Mouse (Mus musculus) CD8-positive naive resting alpha-beta T cell, adult 2 months (primary cell): Measurements from ENCODE around the gene Tfpt.

Experiments
- DNase-seq, 2 experiments: peaks; one replicate each; pipeline ENCODE4 v3.0.0; 2022; ENCODE audit warnings: low read depth in 2 of 2, low spot score in 2 of 2

Gene Tfpt

DNA sequence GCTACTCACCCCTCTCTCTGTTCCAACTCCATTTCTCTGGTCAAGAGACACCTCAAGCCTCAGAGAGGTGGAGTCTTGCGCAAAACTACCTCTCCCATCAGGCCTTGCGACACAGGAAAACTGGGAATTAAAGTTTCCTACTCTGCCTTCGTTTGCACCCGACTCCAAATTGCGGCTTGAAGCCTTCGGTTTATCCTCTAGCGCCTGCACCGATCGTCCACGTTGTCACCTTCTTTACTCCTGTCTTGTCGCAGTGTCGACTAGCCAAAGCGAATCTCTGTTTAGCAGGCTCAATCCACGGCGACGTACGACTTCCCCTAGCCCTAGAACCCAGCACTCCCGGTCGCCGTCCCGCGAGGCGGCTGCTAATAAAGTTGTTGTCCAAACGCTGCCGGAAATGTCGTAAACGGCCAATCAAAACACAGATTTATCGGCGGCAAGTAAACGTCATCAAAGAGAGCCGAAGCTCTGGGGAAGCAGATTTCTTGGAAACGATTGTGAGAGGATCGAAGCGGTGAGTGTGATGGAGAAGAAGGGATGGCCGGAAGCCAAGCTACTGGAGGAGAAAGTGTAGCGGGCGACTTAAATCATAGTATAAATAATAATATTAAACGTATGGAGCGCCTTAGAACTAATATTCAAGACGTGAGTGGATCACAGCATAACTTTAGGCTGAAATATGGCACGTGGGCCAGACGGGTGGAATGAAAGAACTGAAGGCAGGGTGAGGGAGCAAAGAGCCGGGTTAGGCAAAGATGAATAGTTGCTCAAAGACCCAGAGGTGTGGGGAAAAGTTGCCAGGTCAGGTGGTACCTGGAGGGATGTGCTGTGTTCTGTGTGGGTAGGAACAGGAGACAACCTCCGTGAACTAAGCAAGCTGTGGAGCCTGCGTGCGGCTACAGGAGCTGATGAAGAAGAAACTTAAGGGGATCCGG is at the start of gene Tfpt, which contains the start of gene Prpf31:
Gene Tfpt, minus strand, starts transcription at position 387 of the 935 bp plus-strand sequence.
Gene Prpf31, plus strand, starts transcription at position 443 of the 935 bp plus-strand sequence.
- peak; percentile 87 to 91 for DNase-seq

DNA sequence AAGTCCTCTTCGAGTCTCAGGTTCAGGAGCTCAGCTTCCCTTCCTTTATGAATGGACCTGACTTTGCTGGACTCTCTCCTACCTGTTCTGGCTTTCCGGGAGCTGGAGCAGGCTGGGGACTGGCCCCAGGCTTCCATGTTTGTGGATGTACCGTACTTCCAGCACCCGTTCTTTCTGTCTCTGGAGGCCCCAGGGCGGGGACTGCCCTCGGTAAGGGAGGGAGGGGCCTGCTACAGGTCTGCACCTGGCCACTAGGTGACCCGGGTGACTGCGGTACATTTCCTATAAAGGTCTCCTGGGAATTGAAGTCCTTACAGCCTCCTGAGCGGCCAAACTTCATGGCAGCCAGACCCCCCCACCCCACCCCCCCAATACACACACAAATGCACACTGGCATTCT is 47.6 kb upstream of the Tfpt start, which contains the start of gene Tmc4:
Gene Tmc4, minus strand, starts transcription at position 212 of the 400 bp plus-strand sequence.
- DNase-seq = no peak

- no peak for DNase-seq
Observed at GRCm38 (mm10) chr7:3676371-3676770, 46.6 kb upstream of the Tfpt start.

GRCm38 (mm10) chr7:3675228-3675548 is 45.5 kb upstream of the Tfpt start:
- no peak for DNase-seq

DNA sequence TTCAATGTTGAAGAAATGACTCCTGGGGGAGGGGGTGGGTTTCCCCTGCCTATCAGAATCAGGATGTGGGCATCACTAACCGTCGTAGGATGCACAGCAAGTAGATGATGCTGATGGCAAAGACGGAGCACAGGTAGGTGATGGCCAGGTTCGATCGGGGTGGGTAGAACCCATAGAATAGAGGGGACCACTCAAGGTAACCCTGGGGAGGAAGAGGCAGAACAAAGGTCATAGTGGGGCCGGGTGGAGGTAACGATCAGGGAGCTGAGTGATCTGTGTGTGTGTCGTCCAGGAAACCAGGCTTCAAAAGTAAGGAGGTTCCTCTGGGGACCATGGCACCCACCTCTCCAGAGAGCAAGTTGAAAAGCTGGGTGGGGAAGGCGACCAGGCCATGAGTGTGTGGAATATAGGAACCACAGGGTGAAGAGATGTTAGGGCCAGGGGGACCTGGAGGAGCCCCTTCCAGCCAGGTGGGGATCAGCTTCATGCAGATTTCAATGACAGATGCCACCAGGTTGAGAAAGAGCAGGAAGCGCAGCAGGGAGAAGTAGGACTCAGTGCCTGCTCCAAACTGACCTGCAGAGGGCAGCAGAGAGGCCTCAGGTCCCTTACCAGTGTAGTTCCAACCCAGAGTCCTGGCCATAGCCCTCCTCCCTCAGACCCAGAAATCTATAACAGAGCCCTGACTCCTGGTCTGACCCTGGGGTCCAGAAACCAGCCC is 44.9 kb upstream of the Tfpt start:
- peak; percentile 71 to 81 for DNase-seq

DNA sequence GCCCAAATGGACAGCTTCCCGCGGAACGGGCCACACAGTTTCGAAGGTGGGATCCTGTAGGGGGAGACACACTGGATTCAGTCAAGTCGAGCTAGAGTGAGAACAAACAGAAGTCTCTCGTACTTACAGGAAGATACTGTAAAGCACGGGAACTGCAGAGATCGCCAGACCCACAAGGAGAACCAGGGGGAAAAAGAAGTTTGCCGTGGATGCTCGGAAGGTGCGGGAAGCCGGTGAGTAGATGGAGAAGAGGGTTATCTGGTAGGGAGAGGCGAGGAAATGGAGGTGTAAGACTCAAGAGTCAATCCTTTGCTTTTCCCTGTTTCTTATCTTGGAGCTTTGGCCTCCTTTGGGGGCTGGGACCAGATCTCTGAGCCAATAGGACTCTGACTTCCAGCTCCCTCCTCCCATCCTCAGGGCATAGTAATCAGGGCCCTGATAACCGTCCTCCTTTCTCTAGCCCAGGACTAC is 37.2 kb upstream of the Tfpt start:
- DNase-seq = no peak

DNA sequence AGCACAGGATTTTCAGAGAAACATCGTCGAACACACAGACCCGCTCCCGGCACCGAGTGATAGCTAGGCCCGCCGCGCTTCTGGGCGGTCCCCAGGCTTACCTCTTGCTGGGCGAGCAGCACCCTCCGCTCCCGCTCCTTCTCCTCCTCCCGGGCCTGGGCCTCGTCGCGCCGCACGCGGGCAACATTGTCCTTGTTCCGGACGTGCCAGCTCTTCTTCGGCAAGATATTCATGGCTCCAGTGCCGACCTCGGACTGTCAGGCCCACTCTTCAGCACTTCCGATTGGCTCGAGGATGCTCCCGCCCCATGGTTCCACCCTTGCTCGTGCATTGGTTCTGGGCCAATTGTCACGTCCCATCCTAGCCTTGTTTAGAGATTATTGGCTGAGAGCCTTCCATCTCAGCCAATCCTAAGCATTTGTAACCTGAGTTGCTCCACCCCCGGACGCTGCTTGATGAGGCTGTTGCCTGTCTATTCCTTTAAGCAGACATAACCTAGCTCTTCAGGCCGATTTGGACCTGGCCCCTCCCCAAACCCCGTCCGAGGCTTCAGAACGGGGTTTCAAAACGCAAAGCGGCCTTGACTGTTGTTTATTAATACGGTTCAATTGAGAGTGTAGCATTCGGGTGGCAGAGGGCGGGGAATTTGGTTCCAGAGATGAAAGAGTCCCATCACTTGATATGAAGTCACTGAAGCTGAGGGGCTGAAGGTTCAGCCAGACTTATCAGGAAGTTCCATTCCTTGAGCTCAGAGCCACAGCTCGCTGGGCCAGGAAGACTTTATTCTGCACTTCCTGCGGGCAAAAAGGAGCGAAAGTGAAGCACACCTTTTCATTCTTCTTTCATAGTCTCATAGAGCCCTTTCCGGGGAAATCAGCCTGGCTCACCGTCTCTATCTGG is 35.7 kb upstream of the Tfpt start, which contains the start of gene Leng1:
Gene Leng1, minus strand, starts transcription at position 626 of the 900 bp plus-strand sequence.
- peak; percentile 91 for DNase-seq

GRCm38 (mm10) chr7:3664524-3665214 is 34.9 kb upstream of the Tfpt start:
- DNase-seq = no peak

DNA sequence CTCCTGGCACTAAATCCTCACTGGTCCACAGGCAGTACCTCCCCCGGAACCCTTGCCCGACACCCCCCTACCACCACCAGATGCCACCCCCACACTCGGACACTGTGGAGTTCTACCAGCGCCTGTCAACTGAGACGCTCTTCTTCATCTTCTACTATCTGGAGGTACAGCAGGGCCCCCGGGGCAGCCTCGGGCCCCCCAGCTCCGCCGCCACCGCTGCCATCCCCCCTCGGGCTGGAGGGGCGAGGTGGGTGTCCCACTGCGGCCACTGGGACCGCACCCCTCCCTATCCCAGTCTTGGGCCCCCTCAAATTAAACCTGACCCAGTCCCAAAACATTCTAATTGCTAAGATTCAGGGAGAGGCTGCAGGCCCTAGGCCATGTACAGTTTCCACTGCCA is 28.8 kb upstream of the Tfpt start:
- DNase-seq = no peak

DNA sequence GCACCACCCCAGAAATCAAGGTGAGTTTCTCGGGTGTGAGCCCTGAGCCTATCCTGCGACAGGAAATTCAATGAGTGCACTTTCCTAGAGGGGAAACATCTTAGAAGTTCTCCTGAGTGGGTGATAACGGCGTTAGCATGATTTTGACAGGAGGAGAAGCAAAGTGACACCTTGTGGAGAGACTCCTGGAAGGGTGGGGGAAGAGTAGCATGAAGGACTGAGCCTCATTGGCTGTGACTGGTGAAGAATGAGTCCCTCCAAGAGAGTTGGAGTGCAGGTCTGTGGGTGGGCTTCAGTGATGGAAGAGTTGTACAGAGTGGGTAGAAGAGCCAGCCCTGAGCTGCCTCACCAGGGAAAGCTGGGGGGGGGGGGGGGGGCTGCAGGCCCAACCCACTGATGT is 27.2 kb upstream of the Tfpt start:
- no peak for DNase-seq

- DNase-seq = no peak
Observed at GRCm38 (mm10) chr7:3646641-3647040, 16.9 kb upstream of the Tfpt start.

GRCm38 (mm10) chr7:3646188-3646587 is 16.5 kb upstream of the Tfpt start:
- DNase-seq = no peak

DNA sequence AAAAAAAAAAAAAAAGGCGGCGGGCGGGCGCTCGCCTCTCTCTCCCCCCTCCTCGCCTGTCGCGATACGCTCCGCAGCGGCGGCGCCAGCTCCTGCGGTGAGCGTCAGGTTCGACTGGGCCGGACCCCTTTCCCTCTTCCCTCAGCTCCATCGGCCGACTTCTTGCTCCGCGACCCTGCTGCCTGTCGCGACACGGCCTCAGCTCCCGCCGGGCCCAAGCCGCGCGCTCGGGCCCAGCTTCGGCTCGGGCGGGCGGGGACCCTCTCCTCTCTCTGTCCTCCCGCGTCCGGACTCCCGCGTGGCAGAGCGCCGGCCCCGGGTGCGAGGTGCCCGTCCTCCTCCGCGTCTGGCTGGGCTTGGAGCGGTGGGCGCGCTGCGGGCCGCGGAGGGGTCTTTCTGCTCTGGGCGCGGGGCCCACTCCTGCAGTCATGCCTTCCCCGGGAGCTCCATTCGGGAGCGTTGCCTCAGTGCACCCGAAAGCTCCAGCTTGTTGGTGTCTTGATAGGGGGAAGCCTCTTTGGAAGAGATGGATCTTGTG is 15.8 kb upstream of the Tfpt start:
- no peak for DNase-seq

- peak; percentile 97 to 99 for DNase-seq
Observed at GRCm38 (mm10) chr7:3644672-3645487, 15.2 kb upstream of the Tfpt start, which contains the start of gene Cnot3. Gene Cnot3, plus strand, starts transcription at chr7:3645268.

GRCm38 (mm10) chr7:3644348-3644671 is 14.6 kb upstream of the Tfpt start:
- no peak for DNase-seq

DNA sequence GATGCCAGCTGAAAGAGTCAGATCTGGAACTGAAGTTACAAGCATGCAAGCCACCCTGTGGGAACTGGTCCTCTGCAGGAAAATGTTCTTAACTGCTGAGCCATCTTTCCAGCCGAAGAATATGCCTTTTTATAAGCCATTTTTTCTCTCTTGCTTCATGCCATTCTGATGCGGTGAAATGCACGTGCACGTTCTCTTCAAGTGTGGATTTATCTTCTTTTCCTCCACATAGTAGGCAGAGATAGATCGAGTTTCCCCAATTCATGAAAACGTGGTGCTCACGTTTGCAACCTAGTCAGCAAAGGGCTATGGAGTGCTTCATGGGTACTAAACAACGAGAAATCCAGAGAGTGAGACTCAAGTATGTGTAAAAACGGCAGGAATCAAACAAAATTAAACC is 14.1 kb upstream of the Tfpt start:
- no peak for DNase-seq

DNA sequence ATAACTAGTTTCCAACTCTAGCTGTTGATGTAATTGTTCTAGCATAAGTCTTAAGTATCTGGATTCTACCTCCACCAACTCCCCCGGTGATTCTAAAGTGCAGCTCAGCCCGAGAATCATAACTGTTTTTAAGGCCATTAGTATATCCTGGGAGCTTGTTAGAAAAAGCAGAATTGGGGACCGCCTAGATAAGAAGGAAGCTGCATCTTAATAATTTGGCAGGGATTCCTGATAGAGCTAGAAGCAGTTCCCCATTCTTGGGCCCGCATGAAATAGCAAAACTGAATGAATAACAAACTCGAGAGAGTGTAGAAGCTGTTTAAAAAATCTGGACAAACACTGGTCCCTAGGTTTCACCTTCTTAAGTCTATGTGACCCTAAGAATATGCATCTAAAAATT is 13.7 kb upstream of the Tfpt start:
- no peak for DNase-seq

DNA sequence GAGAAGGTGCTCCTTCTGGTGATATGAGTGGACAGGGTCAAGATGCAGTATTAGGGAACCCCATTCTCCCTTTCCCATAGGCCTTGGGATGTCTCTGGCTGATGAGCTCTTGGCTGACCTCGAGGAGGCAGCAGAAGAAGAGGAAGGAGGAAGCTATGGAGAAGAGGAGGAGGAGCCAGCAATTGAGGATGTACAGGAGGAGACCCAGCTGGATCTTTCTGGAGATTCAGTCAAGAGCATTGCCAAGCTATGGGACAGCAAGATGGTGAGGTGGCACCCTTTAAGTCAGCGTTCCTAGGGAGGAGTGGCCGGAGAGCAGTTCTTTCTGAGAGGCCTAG is 718 bp upstream of the Tfpt start:
- DNase-seq = no peak

DNA sequence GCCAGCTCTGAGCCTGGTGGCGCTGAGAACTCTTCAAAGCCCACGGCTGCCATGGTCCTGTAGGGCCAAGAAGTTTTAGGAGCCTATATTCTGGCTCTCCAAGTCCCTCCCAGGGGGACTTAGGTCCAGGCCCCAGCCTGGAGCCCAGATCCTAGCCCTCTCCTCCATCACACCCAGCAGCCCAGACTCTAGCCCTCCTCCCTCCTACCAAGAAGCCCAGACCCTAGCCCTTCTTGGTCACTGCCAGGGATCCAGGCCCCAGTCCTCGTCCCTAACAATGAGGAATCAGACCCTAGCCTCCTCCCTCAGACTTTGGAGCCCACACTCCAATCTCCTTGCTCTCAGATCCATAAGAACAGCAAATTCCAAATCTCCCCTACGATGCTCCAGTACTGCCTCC is 699 bp downstream of the Tfpt start:
- DNase-seq = peak in 1 of 2 experiments; percentile 11
